Mouse (Mus musculus) right cerebral cortex, postnatal 4 days (tissue): ENCODE data around the gene Sf3b4.

Source experiments
- DNase-seq: peaks from one replicate; pipeline ENCODE4 v3.0.0-alpha.2; 2022

The Sf3b4 gene

DNA sequence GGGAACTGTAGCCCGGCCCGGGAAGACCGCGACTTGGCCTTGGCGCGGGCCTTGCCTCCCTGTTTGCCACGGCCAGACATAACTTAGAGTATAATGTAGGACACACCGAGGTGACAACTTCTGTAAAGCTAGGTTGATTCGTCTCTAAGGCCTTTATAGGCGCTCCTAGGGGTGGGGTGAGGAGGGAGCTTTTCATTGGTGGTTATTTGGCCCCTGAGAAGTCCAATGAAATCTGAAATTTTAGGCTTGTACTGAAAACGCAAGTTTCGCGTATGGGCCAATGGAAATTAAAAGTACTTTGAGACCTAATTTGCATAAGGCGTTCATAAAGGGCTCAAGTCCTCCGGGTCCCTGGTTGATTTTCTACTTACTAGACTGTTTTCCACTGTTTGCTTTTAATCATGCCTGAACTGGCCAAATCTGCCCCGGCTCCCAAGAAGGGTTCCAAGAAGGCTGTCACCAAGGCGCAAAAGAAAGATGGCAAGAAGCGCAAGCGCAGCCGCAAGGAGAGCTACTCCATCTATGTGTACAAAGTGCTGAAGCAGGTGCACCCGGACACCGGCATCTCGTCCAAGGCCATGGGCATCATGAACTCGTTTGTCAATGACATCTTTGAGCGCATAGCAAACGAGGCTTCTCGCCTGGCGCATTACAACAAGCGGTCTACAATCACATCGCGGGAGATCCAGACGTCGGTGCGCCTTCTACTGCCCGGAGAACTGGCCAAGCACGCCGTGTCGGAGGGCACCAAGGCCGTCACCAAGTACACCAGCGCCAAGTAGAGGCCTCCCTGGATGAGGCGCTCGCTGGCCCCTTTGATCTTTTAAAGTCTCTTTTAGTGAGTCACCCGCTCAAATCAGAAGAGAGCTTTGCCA, 48.9 kb downstream of the Sf3b4 start, which contains the start of the genes Hist2h2ac and Hist2h2be:
Hist2h2ac (minus strand) TSS at position 116 of the 875 bp plus-strand sequence.
Hist2h2be (plus strand) TSS at position 355 of the 875 bp plus-strand sequence.
- DNase-seq = peak; percentile 46

DNA sequence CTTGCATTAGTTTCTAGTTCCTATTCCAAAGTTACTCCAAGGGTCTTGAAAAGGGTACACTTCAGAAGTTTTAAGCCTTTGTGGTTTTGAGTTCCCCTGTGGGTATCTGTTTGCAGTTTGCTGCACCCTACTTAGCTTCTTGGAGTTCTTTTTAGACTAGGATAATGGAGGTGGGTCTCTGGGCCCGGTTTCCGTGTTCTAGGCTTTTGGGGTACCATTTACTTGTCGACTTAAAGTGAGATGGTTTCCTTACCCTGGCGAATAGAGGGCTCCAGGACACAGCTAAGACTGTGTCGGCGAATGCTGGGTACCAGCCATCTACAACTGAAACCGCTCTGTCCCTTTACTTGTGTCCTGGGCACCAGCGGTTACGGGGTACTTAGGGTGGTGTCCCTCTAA, 49.5 kb downstream of the Sf3b4 start:
- no peak for DNase-seq

DNA sequence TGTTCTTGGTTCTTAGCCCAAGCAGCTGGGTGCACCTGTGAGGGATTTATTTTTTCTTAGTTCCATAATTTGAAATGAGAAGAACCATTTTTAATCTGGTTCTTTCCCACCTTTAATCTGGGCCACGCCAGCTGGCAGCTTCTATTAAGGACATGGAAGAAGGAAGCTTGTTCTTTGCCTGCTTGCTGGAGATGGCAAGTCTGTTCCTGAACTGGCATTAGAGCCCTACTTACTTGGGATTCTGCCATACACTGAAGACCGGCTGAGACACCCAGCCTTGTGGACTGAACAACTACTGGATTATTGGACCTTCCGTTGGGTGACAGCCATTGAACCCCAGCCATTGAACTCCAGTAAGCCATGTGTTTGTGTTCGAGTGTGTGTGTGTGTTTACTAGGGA, 50.6 kb downstream of the Sf3b4 start:
- no peak for DNase-seq

DNA sequence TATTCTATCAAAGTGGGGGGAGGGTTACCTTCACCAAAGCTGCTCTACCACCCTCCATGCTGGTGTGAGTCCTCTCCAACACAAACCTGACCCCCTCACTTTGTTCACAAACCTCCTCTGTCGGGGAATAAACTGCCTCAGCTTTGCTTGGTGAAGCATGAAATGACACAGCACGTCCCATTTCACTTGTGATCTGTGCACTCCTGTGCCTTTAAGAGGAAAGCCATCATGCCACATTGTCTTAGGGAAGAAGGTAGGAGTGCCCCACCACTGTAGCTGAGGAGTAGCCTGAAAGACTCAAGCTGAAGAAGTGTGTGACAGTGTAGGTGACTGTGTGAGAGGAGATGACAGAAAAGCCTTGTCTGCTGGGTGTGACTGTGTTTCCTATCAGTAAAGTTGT, 53.3 kb downstream of the Sf3b4 start:
- no peak for DNase-seq
